Mouse (Mus musculus): ENCODE data around the gene Akap6.

GRCm38 (mm10) chr12:52719232-52719631, 20.0 kb downstream of the Akap6 start:
- TF ChIP-seq CTCF (IDR thresholded peaks at IDR 0.05 in 2 of 3, conservative IDR thresholded peaks at IDR 0.05 in 1 of 3; ENCODE audit: control insufficient read depth in 1 of 3, insufficient read depth in 1 of 3, low read depth in 2 of 3, low read length in 3 of 3, poor library complexity in 1 of 3, severe bottlenecking in 1 of 3): no peak
- no peak for TF ChIP-seq SMC3 (IDR thresholded peaks at IDR 0.05; ENCODE audit: low read depth, low read length)
